ENCODE assay signal across 16 mouse cellular contexts in the genomic region with DNA sequence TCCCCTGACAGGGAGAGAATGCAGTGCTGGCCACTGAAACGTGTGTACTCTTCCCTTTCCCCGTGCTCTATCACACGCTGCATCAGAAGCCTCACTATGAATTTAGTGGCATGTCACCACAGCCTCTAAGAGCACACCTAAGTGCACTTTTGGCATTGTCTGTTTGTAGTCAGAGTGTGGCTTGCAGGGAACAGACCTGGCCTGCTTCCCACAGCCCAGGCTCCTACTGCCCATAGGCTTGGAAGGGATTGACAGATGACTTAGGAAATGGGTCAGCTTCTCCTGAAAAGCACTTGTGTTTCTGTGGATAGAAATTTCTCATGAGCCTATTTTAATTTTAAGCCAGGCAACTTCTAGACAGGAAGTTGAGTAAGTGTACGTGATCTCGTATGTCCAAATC. TPM values are rescaled to one million over a fixed set of nuclear protein-coding genes. Genes with fewer than 3 reads are reported as not detected.
DNase-seq lines count a peak whose midpoint lies in the region; ATAC-seq lines count a peak whose summit lies in the region.
"Had no signal": no experiment of that assay in that cellular context is flagged by ENCODE, and none has a peak within 500 bp of the region (broad histone marks: within the 10 kb centered on the region; RNA-seq: fewer than 3 reads in every experiment).

No protein-coding gene starts in this region.

- H3K36me3 ChIP-seq in heart, embryonic 11.5 days (ENCODE audit: control insufficient read depth, insufficient read depth, low read length): peaks cover 12% of the 10 kb centered on the region
- H3K36me3 ChIP-seq in heart, embryonic 10.5 days: peaks cover 43% of the 10 kb centered on the region
- H3K36me3 ChIP-seq in lung, embryonic 16.5 days (ENCODE audit: control insufficient read depth, insufficient read depth, low read length): peaks cover 10% of the 10 kb centered on the region
- peaks cover 3% of the 10 kb centered on the region for H3K36me3 ChIP-seq in stomach, embryonic 16.5 days (ENCODE audit: control insufficient read depth, insufficient read depth, low read length)

- peak overlapping the region; percentile 64; the same call in 1 of the 2 replicates for H3K27ac ChIP-seq in heart, embryonic 11.5 days (ENCODE audit: low read depth, low read length)
- no peak overlapping the region for H3K27ac ChIP-seq in heart, embryonic 10.5 days
- peak overlapping the region; percentile 7; the same call in 1 of the 2 replicates for H3K27ac ChIP-seq in lung, embryonic 16.5 days (ENCODE audit: low read length)
- peak overlapping the region; percentile 62; the same call in 1 of the 2 replicates for H3K27ac ChIP-seq in stomach, embryonic 16.5 days (ENCODE audit: low read length)
- H3K27ac ChIP-seq: embryonic facial prominence, embryonic 13.5 days; hindbrain, embryonic 15.5 days had no signal

- 80% methylated on average over 5 of the region's 5 CpGs for WGBS in heart, embryonic 11.5 days (ENCODE audit: insufficient replicate concordance)
- 75% methylated on average over 5 of the region's 5 CpGs for WGBS in heart, embryonic 10.5 days
- 64% methylated on average over 5 of the region's 5 CpGs for WGBS in lung, embryonic 16.5 days
- 80% methylated on average over 5 of the region's 5 CpGs for WGBS in stomach, embryonic 16.5 days

- no peak overlapping the region for H3K4me2 ChIP-seq in heart, embryonic 11.5 days
- no peak overlapping the region for H3K4me2 ChIP-seq in lung, embryonic 16.5 days (ENCODE audit: low read depth, low read length)
- H3K4me2 ChIP-seq in stomach, embryonic 16.5 days (ENCODE audit: low read depth, low read length): no peak overlapping the region
- H3K4me2 ChIP-seq: embryonic facial prominence, embryonic 13.5 days; hindbrain, embryonic 15.5 days had no signal

- no peaks in the 10 kb centered on the region for H3K9me3 ChIP-seq in heart, embryonic 11.5 days (replicated peaks; ENCODE audit: control insufficient read depth, low read length)
- no peaks in the 10 kb centered on the region for H3K9me3 ChIP-seq in heart, embryonic 10.5 days
- H3K9me3 ChIP-seq in lung, embryonic 16.5 days (ENCODE audit: control insufficient read depth, low read length): no peaks in the 10 kb centered on the region
- no peaks in the 10 kb centered on the region for H3K9me3 ChIP-seq in stomach, embryonic 16.5 days (replicated peaks; ENCODE audit: control insufficient read depth, low read length)
- H3K9me3 ChIP-seq: embryonic facial prominence, embryonic 13.5 days; G1E; hindbrain, embryonic 15.5 days had no signal

- H3K27me3 ChIP-seq in heart, embryonic 11.5 days (ENCODE audit: control insufficient read depth, insufficient read depth, low read length): no peaks in the 10 kb centered on the region
- no peaks in the 10 kb centered on the region for H3K27me3 ChIP-seq in heart, embryonic 10.5 days (ENCODE audit: insufficient read depth, poor library complexity, severe bottlenecking)
- no peaks in the 10 kb centered on the region for H3K27me3 ChIP-seq in lung, embryonic 16.5 days (ENCODE audit: control insufficient read depth, insufficient read depth, low read depth, low read length)
- no peaks in the 10 kb centered on the region for H3K27me3 ChIP-seq in stomach, embryonic 16.5 days (ENCODE audit: control insufficient read depth, insufficient read depth, low read length)
- H3K27me3 ChIP-seq: embryonic facial prominence, embryonic 13.5 days; hindbrain, embryonic 15.5 days had no signal

- H3K9ac ChIP-seq in heart, embryonic 11.5 days (ENCODE audit: low read depth, low read length): no peak overlapping the region
- H3K9ac ChIP-seq in lung, embryonic 16.5 days (ENCODE audit: low read length): no peak overlapping the region
- no peak overlapping the region for H3K9ac ChIP-seq in stomach, embryonic 16.5 days (ENCODE audit: low read length)
- H3K9ac ChIP-seq: embryonic facial prominence, embryonic 13.5 days; hindbrain, embryonic 15.5 days had no signal

- DNase-seq in heart, embryonic 10.5 days (ENCODE audit: low spot score): no peak
- DNase-seq in lung, postnatal 14 days: no peak
- peak; percentile 45 to 52 for DNase-seq in cerebellum, postnatal 14 days
- DNase-seq in testis, postnatal 14 days (ENCODE audit: low spot score): no peak
- no peak for DNase-seq in right cerebral cortex, postnatal 10 days (ENCODE audit: low spot score in 2 of 2)
- DNase-seq: B cell, adult 2 months; gastrocnemius, postnatal 10 days; spleen, adult 18-20 months; thymus, postnatal 14 days had no signal

- no peak for ATAC-seq in heart, embryonic 11.5 days (replicated peaks; ENCODE audit: insufficient number of reproducible peaks, low FRiP score, low TSS enrichment)
- ATAC-seq in lung, embryonic 16.5 days (ENCODE audit: low read depth): no peak; the same call in 1 of the 2 replicates
- no peak for ATAC-seq in stomach, embryonic 16.5 days (ENCODE audit: insufficient read depth, low FRiP score)
- ATAC-seq: forebrain, embryonic 14.5 days had no signal

- no peak overlapping the region for H3K4me3 ChIP-seq in heart, embryonic 11.5 days (ENCODE audit: low read depth, low read length)
- no peak overlapping the region for H3K4me3 ChIP-seq in heart, embryonic 10.5 days
- H3K4me3 ChIP-seq in lung, embryonic 16.5 days (ENCODE audit: low read length): no peak overlapping the region
- H3K4me3 ChIP-seq in stomach, embryonic 16.5 days (replicated peaks; ENCODE audit: low read length): no peak overlapping the region
- H3K4me3 ChIP-seq: embryonic facial prominence, embryonic 13.5 days; hindbrain, embryonic 15.5 days had no signal

- H3K4me1 ChIP-seq in heart, embryonic 11.5 days (ENCODE audit: control insufficient read depth, insufficient read depth, low read length): peaks cover 15% of the 10 kb centered on the region
- peaks cover 27% of the 10 kb centered on the region for H3K4me1 ChIP-seq in heart, embryonic 10.5 days
- H3K4me1 ChIP-seq in lung, embryonic 16.5 days (replicated peaks; ENCODE audit: control insufficient read depth, insufficient read depth, low read length): peaks cover 6% of the 10 kb centered on the region; the same call in 1 of the 2 replicates
- peaks cover 4% of the 10 kb centered on the region; the same call in 1 of the 2 replicates for H3K4me1 ChIP-seq in stomach, embryonic 16.5 days (ENCODE audit: control insufficient read depth, insufficient read depth, low read length)
- H3K4me1 ChIP-seq: embryonic facial prominence, embryonic 13.5 days had no signal

RNA-seq across cellular contexts. Expression of a gene that starts 1.0 kb away (rescaled TPM):
- 0.87 TPM in 2 replicates for polyA plus RNA-seq in heart, embryonic 11.5 days (2014; fragmentation: Nextera tagmentation; extraction: Ambion mirVana)
- polyA plus RNA-seq in heart, embryonic 10.5 days (2016; fragmentation: Nextera tagmentation; extraction: Ambion mirVana): 0.39 and 0.92 TPM in 2 replicates
- polyA plus RNA-seq in lung, embryonic 16.5 days (2015; fragmentation: Nextera tagmentation; extraction: Ambion mirVana): 2.3 and 2.4 TPM in 2 replicates
- 4.7 and 6.1 TPM in 2 replicates for polyA plus RNA-seq in stomach, embryonic 16.5 days (2015; fragmentation: Nextera tagmentation; extraction: Ambion mirVana)

RNA-seq across cellular contexts. Expression of a gene that starts 6.0 kb away (rescaled TPM):
- not detected in 2 replicates for polyA plus RNA-seq in heart, embryonic 11.5 days (2014; fragmentation: Nextera tagmentation; extraction: Ambion mirVana)
- 0.04 TPM in 1 of 2 replicates, not detected in the other for polyA plus RNA-seq in heart, embryonic 10.5 days (2016; fragmentation: Nextera tagmentation; extraction: Ambion mirVana)
- 0.05 and 0.31 TPM in 2 replicates for polyA plus RNA-seq in lung, embryonic 16.5 days (2015; fragmentation: Nextera tagmentation; extraction: Ambion mirVana)
- 0.36 and 0.37 TPM in 2 replicates for polyA plus RNA-seq in stomach, embryonic 16.5 days (2015; fragmentation: Nextera tagmentation; extraction: Ambion mirVana)

RNA-seq across cellular contexts. Expression of a gene that starts 41.2 kb away (rescaled TPM):
- polyA plus RNA-seq in heart, embryonic 11.5 days (2014; fragmentation: Nextera tagmentation; extraction: Ambion mirVana): 117 and 124 TPM in 2 replicates
- polyA plus RNA-seq in heart, embryonic 10.5 days (2016; fragmentation: Nextera tagmentation; extraction: Ambion mirVana): 93.7 and 135 TPM in 2 replicates
- 116 and 117 TPM in 2 replicates for polyA plus RNA-seq in lung, embryonic 16.5 days (2015; fragmentation: Nextera tagmentation; extraction: Ambion mirVana)
- 94.5 and 111 TPM in 2 replicates for polyA plus RNA-seq in stomach, embryonic 16.5 days (2015; fragmentation: Nextera tagmentation; extraction: Ambion mirVana)

Comparison
In these comparisons a context has a peak if more than half of its experiments do, and no peak if none do; other contexts are left out.
1. DNase-seq: peak in cerebellum, postnatal 14 days (2 of 2); none in heart, embryonic 10.5 days (single experiment), lung, postnatal 14 days (single experiment), testis, postnatal 14 days (single experiment) and right cerebral cortex, postnatal 10 days (0 of 2).